Mouse (Mus musculus): ENCODE data around the gene Gm20388.

DNA sequence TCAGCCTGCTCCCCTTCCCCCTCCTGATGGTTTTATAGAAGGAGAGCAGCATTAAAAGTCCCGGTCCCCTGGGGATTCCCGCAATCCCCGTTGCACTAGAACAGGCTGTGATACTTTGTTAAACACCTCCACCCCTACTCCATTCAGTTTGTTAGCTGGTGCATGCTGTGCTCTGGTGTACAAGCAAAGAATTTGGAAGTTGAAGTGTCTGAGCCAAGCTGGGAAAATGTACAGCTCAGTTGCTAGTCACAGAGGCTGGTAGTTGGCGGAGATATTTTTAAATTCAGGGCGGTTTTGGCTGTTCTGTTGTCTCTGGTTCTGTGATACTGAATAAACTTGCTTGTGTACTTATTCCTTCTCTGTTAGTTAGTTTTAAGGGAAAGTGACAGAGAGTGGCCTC, 42.1 kb downstream of the Gm20388 start:
- no peak for TF ChIP-seq CTCF (IDR thresholded peaks at IDR 0.05; ENCODE audit: low read depth, low read length)
- TF ChIP-seq POLR2AphosphoS5 (IDR thresholded peaks at IDR 0.05; ENCODE audit: insufficient replicate concordance, low read depth, low read length): no peak

Data from G1E (cell line).